Mouse (Mus musculus): ENCODE measurements around the gene Hdgfl3. TPM values are rescaled to one million over a fixed set of nuclear protein-coding genes. Genes with fewer than 3 reads are reported as not detected.

The Hdgfl3 gene
- polyA plus RNA-seq, 1 experiment from 2014 or later = 6.1 TPM

- TF ChIP-seq EP300 (IDR thresholded peaks at IDR 0.05) = no peak
- TF ChIP-seq CTCF (IDR thresholded peaks at IDR 0.05) = no peak
- H3K9ac ChIP-seq (replicated peaks; ENCODE audit: low read depth) = no peak overlapping the region
- H3K27ac ChIP-seq (ENCODE audit: low read length) = no peak overlapping the region
- ATAC-seq (no peak), DNase-seq (ENCODE audit: low spot score) (no peak)
- no peaks in the 10 kb centered on the region for H3K4me1 ChIP-seq (ENCODE audit: insufficient read depth, low read depth, low read length)
- H3K4me2 ChIP-seq (replicated peaks; ENCODE audit: low read depth, low read length) = no peak overlapping the region
- 71% methylated on average over 4 of the region's 4 CpGs for WGBS
- no peaks in the 10 kb centered on the region for H3K36me3 ChIP-seq (ENCODE audit: insufficient read depth, low read length)
- H3K27me3 ChIP-seq (replicated peaks; ENCODE audit: insufficient read depth, low read length) = no peaks in the 10 kb centered on the region
- no peak overlapping the region for H3K4me3 ChIP-seq (ENCODE audit: low read depth, low read length)
- no peaks in the 10 kb centered on the region for H3K9me3 ChIP-seq (ENCODE audit: low read length)
These were observed 34.2 kb upstream of the Hdgfl3 start for GRCm38 (mm10) chr7:81968451-81968850.

- Histone ChIP-seq H3K9ac (replicated peaks; ENCODE audit: low read depth) (no peak overlapping the region), H3K36me3 (ENCODE audit: insufficient read depth, low read length) (no peaks in the 10 kb centered on the region), H3K27ac (ENCODE audit: low read length) (no peak overlapping the region), H3K9me3 (ENCODE audit: low read length) (no peaks in the 10 kb centered on the region), H3K27me3 (replicated peaks; ENCODE audit: insufficient read depth, low read length) (no peaks in the 10 kb centered on the region), H3K4me1 (ENCODE audit: insufficient read depth, low read depth, low read length) (no peaks in the 10 kb centered on the region), H3K4me3 (ENCODE audit: low read depth, low read length) (no peak overlapping the region), H3K4me2 (replicated peaks; ENCODE audit: low read depth, low read length) (no peak overlapping the region)
- no peak for ATAC-seq
- TF ChIP-seq CTCF (IDR thresholded peaks at IDR 0.05) (no peak), EP300 (IDR thresholded peaks at IDR 0.05) (no peak)
- no peak for DNase-seq (ENCODE audit: low spot score)
- WGBS = 75% methylated on average over 5 of the region's 5 CpGs
These were observed 31.9 kb upstream of the Hdgfl3 start for GRCm38 (mm10) chr7:81966195-81966594.

- no peak overlapping the region for H3K27ac ChIP-seq (ENCODE audit: low read length)
- no peak overlapping the region for H3K4me3 ChIP-seq (ENCODE audit: low read depth, low read length)
- no peak overlapping the region for H3K4me2 ChIP-seq (replicated peaks; ENCODE audit: low read depth, low read length)
- no peaks in the 10 kb centered on the region for H3K4me1 ChIP-seq (ENCODE audit: insufficient read depth, low read depth, low read length)
- H3K27me3 ChIP-seq (replicated peaks; ENCODE audit: insufficient read depth, low read length) = no peaks in the 10 kb centered on the region
- DNase-seq (ENCODE audit: low spot score) (peak; percentile 75), ATAC-seq (no peak)
- no peak for TF ChIP-seq EP300 (IDR thresholded peaks at IDR 0.05)
- peak; percentile 86 for TF ChIP-seq CTCF (IDR thresholded peaks at IDR 0.05)
- H3K9ac ChIP-seq (replicated peaks; ENCODE audit: low read depth) = no peak overlapping the region
- H3K9me3 ChIP-seq (ENCODE audit: low read length) = no peaks in the 10 kb centered on the region
- no peaks in the 10 kb centered on the region for H3K36me3 ChIP-seq (ENCODE audit: insufficient read depth, low read length)
- WGBS = 1% methylated on average over 3 of the region's 3 CpGs
These were observed 25.4 kb upstream of the Hdgfl3 start for GRCm38 (mm10) chr7:81959704-81960103.

GRCm38 (mm10) chr7:81954208-81954846, 20.1 kb upstream of the Hdgfl3 start:
- no peaks in the 10 kb centered on the region for H3K9me3 ChIP-seq (ENCODE audit: low read length)
- DNase-seq (ENCODE audit: low spot score) (peak; percentile 62), ATAC-seq (no peak)
- no peak overlapping the region for H3K4me3 ChIP-seq (ENCODE audit: low read depth, low read length)
- H3K4me2 ChIP-seq (replicated peaks; ENCODE audit: low read depth, low read length) = no peak overlapping the region
- H3K4me1 ChIP-seq (ENCODE audit: insufficient read depth, low read depth, low read length) = no peaks in the 10 kb centered on the region
- no peak overlapping the region for H3K27ac ChIP-seq (ENCODE audit: low read length)
- no peaks in the 10 kb centered on the region for H3K27me3 ChIP-seq (replicated peaks; ENCODE audit: insufficient read depth, low read length)
- no peaks in the 10 kb centered on the region for H3K36me3 ChIP-seq (ENCODE audit: insufficient read depth, low read length)
- H3K9ac ChIP-seq (replicated peaks; ENCODE audit: low read depth) = no peak overlapping the region
- TF ChIP-seq EP300 (IDR thresholded peaks at IDR 0.05) = no peak
- peak; percentile 77 for TF ChIP-seq CTCF (IDR thresholded peaks at IDR 0.05)

- no peak overlapping the region for H3K4me2 ChIP-seq (replicated peaks; ENCODE audit: low read depth, low read length)
- TF ChIP-seq EP300 (IDR thresholded peaks at IDR 0.05) (no peak), CTCF (IDR thresholded peaks at IDR 0.05) (no peak)
- H3K36me3 ChIP-seq (ENCODE audit: insufficient read depth, low read length) = no peaks in the 10 kb centered on the region
- no peak overlapping the region for H3K9ac ChIP-seq (replicated peaks; ENCODE audit: low read depth)
- DNase-seq (ENCODE audit: low spot score) = no peak
- 74% methylated on average over 2 of the region's 2 CpGs for WGBS
- H3K27ac ChIP-seq (ENCODE audit: low read length) = no peak overlapping the region
- H3K4me1 ChIP-seq (ENCODE audit: insufficient read depth, low read depth, low read length) = no peaks in the 10 kb centered on the region
- no peak overlapping the region for H3K4me3 ChIP-seq (ENCODE audit: low read depth, low read length)
- H3K9me3 ChIP-seq (ENCODE audit: low read length) = no peaks in the 10 kb centered on the region
- no peaks in the 10 kb centered on the region for H3K27me3 ChIP-seq (replicated peaks; ENCODE audit: insufficient read depth, low read length)
- ATAC-seq = no peak
These were observed 16.2 kb upstream of the Hdgfl3 start for GRCm38 (mm10) chr7:81950499-81950898.

- 27% methylated on average over 4 of the region's 4 CpGs for WGBS
- no peak for DNase-seq (ENCODE audit: low spot score)
- Histone ChIP-seq H3K36me3 (ENCODE audit: insufficient read depth, low read length) (no peaks in the 10 kb centered on the region), H3K4me2 (replicated peaks; ENCODE audit: low read depth, low read length) (no peak overlapping the region), H3K4me1 (ENCODE audit: insufficient read depth, low read depth, low read length) (no peaks in the 10 kb centered on the region), H3K9ac (replicated peaks; ENCODE audit: low read depth) (no peak overlapping the region), H3K4me3 (ENCODE audit: low read depth, low read length) (no peak overlapping the region), H3K27me3 (replicated peaks; ENCODE audit: insufficient read depth, low read length) (no peaks in the 10 kb centered on the region), H3K9me3 (ENCODE audit: low read length) (no peaks in the 10 kb centered on the region), H3K27ac (ENCODE audit: low read length) (no peak overlapping the region)
- ATAC-seq = no peak
- TF ChIP-seq CTCF (IDR thresholded peaks at IDR 0.05) (peak; percentile 12; the same call in 1 of the 2 replicates), EP300 (IDR thresholded peaks at IDR 0.05) (no peak)
These were observed 11.1 kb upstream of the Hdgfl3 start for GRCm38 (mm10) chr7:81945398-81945797.
